Mouse (Mus musculus) liver, adult 2 months (tissue): ENCODE measurements around the gene Fbxl13.

ENCODE experiments used
- CTCF ChIP-seq: fragments of 200-500 bp; IDR thresholded peaks from 2 replicates; pipeline ENCODE4 v1.5.1; 2011; ENCODE audit warnings: low read depth, low read length, control low read depth
- POLR2A ChIP-seq: fragments of 200-500 bp; IDR thresholded peaks from 2 replicates; pipeline ENCODE4 v1.6.1; 2011; ENCODE audit warnings: low read length, control low read depth; ENCODE audit not compliant: insufficient read depth; ENCODE audit errors: extremely low read depth

DNA sequence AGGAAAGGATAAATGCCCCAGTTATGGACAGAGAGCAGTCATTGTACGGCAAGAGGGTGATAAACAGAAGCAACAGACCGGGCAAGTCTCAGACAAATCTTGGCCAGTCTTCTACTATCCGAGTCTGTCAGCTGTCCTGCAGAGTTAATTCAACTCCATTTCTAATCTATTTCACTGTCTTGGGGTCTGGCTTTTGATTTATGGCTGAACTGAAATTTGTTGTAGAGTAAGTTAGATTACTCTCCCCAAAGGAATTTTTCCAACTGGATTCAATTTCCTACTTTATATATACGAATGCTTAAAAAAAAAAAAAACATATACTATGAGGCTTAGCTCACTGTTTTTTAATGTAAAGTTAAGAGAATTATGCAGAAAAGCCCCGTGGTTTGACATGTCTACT lies 158.6 kb downstream of the Fbxl13 start:
- TF ChIP-seq CTCF (no peak), POLR2A (no peak)
